Mouse (Mus musculus): ENCODE measurements around the gene Sh3d19.

Sh3d19 gene

GRCm38 (mm10) chr3:85970742-85971598, at the start of gene Sh3d19:
Gene Sh3d19 (plus strand): TSS chr3:85971109.
- DNase-seq (ENCODE audit: low spot score in 2 of 2), result peak; percentile 18 to 22

GRCm38 (mm10) chr3:85922331-85922730, 48.6 kb upstream of the Sh3d19 start:
- DNase-seq (ENCODE audit: low spot score in 2 of 2), result no peak

GRCm38 (mm10) chr3:85923343-85923742, 47.6 kb upstream of the Sh3d19 start:
- DNase-seq (ENCODE audit: low spot score in 2 of 2), result no peak

- peak; percentile 9 to 13 for DNase-seq (ENCODE audit: low spot score in 2 of 2)
Measured at GRCm38 (mm10) chr3:85923954-85924945, 46.7 kb upstream of the Sh3d19 start.

GRCm38 (mm10) chr3:85927296-85927695, 43.6 kb upstream of the Sh3d19 start:
- DNase-seq (ENCODE audit: low spot score in 2 of 2), result no peak

- no peak for DNase-seq (ENCODE audit: low spot score in 2 of 2)
Measured at GRCm38 (mm10) chr3:85928140-85928611, 42.7 kb upstream of the Sh3d19 start.

GRCm38 (mm10) chr3:85929711-85930110, 41.2 kb upstream of the Sh3d19 start:
- DNase-seq (ENCODE audit: low spot score in 2 of 2), result no peak

- no peak for DNase-seq (ENCODE audit: low spot score in 2 of 2)
Measured at GRCm38 (mm10) chr3:85930671-85931255, 40.1 kb upstream of the Sh3d19 start.

- no peak for DNase-seq (ENCODE audit: low spot score in 2 of 2)
Measured at GRCm38 (mm10) chr3:85931859-85932258, 39.0 kb upstream of the Sh3d19 start.

- no peak for DNase-seq (ENCODE audit: low spot score in 2 of 2)
Measured at GRCm38 (mm10) chr3:85933586-85933985, 37.3 kb upstream of the Sh3d19 start.

GRCm38 (mm10) chr3:85950914-85951313, 20.0 kb upstream of the Sh3d19 start:
- no peak for DNase-seq (ENCODE audit: low spot score in 2 of 2)

- no peak for DNase-seq (ENCODE audit: low spot score in 2 of 2)
Measured at GRCm38 (mm10) chr3:85952696-85953283, 18.1 kb upstream of the Sh3d19 start.

GRCm38 (mm10) chr3:85955269-85955668, 15.6 kb upstream of the Sh3d19 start:
- DNase-seq (ENCODE audit: low spot score in 2 of 2), result no peak

- DNase-seq (ENCODE audit: low spot score in 2 of 2), result no peak
Measured at GRCm38 (mm10) chr3:85955704-85956103, 15.2 kb upstream of the Sh3d19 start.

- DNase-seq (ENCODE audit: low spot score in 2 of 2), result no peak
Measured at GRCm38 (mm10) chr3:85959669-85960068, 11.2 kb upstream of the Sh3d19 start.

- DNase-seq (ENCODE audit: low spot score in 2 of 2), result no peak
Measured at GRCm38 (mm10) chr3:85961134-85961533, 9.8 kb upstream of the Sh3d19 start.

GRCm38 (mm10) chr3:85965479-85965878, 5.4 kb upstream of the Sh3d19 start:
- no peak for DNase-seq (ENCODE audit: low spot score in 2 of 2)

- no peak for DNase-seq (ENCODE audit: low spot score in 2 of 2)
Measured at GRCm38 (mm10) chr3:85969040-85969439, 1.9 kb upstream of the Sh3d19 start.

GRCm38 (mm10) chr3:85971599-85971975, 678 bp downstream of the Sh3d19 start:
- no peak for DNase-seq (ENCODE audit: low spot score in 2 of 2)

GRCm38 (mm10) chr3:85973376-85974140, 2.6 kb downstream of the Sh3d19 start:
- DNase-seq (ENCODE audit: low spot score in 2 of 2), result no peak

GRCm38 (mm10) chr3:85974451-85974850, 3.5 kb downstream of the Sh3d19 start:
- DNase-seq (ENCODE audit: low spot score in 2 of 2), result no peak
